Mouse (Mus musculus) megakaryocyte progenitor cell, adult 5-6 weeks (primary cell): ENCODE results near the gene Ophn1. TPM values are rescaled to one million over a fixed set of nuclear protein-coding genes. Genes with fewer than 3 reads are reported as not detected.

ENCODE experiments used
- ATAC-seq: replicated peaks from 2 replicates; pipeline ENCODE4 v1.8.0; 2016; ENCODE audit warnings: mild to moderate bottlenecking, moderate TSS enrichment, inconsistent platforms; ENCODE audit not compliant: poor library complexity
- total RNA-seq, 2 experiments: library from RNA; stranded (forward) in 1 of 2; stranded (reverse) in 1 of 2; fragments of 157-497, 149-512 nt in 1 of 2; fragments of 200-1000 nt in 1 of 2; gene quantifications; 2 replicates each; pipeline versions ENCODE4 v1.2.3 to v1.2.4; 2015 to 2017

Gene Ophn1
- 0.81 and 0.89 TPM in 2 replicates for total RNA-seq (2015)
- total RNA-seq (2017), result 1.8 and 2.8 TPM in 2 replicates

DNA sequence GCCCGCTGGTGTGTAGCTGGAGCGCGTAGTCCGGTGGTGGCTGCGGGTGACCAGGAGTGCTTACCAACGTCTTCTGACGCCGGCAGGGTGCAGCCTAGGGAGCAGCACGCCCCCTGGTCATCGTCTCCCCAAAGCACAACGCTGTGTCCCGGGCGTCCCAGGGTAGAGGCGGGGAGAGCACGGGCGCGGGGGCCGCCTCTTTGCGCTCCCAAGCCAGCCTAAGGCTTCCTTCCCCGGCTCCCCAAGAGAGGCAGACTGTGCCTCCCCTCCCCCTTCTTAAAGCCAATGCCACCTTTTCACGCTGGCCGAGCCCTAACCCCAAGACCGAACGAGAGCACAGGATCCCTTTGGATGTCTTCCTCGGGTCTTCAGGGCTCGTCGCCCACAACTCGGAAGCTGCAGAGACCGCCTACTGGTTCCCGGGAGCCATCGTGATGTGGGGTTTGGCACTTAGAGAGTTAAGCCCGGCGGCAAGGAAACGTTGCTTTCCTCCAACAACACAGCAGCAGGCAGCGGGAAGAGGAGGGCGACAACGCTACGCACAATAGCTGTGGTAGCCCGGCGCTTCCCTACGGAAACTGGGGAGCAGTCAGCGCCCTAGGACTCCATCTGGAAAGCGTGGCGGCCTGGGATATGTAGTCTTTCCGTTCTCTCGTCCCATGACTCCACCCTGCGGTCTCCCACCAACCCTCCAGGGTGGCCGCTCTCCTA, at the start of gene Ophn1:
Gene Ophn1 (minus strand): TSS at position 620 of the 711 bp plus-strand sequence.
- ATAC-seq, result peak; percentile 90

DNA sequence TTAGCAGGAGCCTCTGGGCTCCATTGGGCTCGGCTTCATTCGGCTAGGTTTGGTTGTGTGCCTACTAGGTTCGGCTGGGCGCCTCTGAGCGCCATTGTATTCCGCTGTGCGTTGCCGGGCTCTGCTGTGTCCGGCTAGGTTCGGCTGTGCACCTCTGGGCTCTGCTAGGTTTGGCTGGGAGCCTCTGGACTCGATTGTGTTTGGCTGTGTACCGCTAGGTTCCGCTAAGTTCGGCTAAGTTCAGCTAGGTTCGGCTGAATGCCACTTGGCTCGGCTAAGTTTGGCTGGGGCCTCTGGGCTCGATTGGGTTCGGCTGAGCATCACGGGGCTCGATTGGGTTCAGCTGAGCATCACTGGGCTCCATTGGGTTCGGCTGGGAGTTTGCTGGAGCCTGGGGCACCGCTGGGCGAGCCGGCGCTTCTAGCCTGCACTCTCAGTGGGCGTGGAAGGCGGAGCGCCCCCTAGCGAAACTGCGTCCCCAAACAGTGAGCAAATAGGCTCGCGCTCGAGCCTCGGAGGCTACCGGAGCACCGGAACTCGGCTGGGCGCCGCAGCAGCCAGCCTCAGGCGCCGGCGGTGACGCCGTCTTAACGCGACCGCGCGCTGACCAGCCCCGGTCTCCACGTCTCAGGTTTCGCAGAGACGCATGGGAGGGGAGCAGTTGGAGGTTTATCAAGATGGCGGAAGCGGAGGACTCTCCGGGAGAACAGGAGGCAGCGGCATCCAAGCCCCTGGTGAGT, 46.9 kb upstream of the Ophn1 start:
- peak; percentile 71 for ATAC-seq

DNA sequence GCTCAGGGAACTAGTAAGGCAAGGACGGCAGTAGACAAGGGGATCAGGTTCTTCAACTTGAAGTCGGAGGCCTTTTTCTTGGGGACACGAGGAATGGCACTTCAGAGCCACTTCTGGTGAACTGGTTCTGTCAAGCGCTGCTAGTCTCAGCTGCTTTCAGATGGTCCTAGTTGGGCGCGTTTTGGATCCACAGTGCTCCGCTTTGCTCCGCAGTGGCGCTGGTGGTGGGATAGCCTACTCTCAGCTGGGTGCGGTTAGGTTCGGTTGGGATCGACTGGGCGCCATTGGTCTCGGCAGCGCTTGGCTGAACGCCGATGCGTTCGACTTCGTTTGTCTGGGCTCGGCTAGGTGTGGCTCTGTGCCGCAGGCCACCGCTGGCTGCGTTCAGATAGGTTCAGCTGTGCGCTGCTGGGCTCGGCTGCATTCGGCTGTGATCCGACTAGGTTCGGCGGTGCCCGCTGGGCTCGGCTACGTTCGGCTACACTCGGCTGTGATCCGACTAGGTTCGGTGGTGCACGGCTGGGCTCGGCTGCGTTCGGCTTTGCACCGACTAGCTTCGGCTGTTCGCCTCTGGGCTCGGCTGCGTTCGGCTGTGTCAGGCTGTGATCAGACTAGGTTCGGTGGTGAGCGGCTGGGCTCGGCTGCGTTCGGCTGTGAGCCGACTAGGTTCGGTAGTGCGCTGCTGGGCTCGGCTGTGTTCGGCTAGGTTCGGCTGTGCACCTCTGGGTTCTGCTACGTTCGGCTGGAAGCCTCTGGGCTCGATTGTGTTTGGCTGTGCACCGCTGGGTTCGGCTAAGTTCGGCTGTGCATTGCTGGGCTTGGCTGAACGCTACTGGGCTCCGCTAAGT, 46.1 kb upstream of the Ophn1 start:
- peak; percentile 80 for ATAC-seq

DNA sequence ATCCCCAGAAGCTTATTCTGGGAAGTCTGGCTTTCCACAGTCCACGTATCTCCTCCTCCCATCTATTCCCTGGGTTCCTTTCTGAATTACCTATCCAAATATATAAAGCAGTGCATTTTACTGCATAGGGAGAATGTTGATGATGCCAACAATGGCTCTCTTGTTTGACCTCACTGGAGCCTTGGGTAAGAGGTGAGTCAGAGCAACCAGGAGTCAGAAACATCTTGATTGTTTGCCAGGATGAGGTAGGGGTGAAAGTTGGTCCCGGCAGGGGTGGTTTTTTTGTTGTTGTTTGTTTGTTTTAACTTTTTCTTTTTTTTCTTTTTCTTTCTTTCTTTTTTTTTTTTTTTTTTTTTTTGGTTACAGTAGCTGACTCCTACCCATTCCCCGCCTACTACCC, 45.3 kb upstream of the Ophn1 start, which contains the start of gene Yipf6:
Gene Yipf6 (plus strand): TSS at position 216 of the 400 bp plus-strand sequence.
- ATAC-seq, result no peak

DNA sequence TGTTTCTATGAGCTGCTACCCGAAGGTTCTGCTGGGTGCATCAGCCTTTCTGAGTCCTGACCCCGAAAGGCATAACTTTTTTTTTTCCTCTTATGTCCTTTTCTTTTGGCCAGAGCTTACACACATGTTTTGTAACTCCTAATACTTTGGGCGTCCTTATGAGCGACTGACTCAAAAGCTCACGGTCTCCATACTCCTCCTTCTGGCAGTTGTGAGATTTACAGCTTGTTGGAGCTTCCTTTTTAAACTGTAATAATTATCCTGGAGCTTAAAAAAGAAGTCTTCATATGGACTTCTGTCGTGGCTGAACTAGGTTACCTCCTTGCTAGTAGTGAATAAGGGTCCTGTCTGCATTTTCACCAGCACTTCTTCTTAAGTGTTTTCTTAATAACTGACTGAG, 28.6 kb upstream of the Ophn1 start:
- ATAC-seq, result peak; percentile 88

DNA sequence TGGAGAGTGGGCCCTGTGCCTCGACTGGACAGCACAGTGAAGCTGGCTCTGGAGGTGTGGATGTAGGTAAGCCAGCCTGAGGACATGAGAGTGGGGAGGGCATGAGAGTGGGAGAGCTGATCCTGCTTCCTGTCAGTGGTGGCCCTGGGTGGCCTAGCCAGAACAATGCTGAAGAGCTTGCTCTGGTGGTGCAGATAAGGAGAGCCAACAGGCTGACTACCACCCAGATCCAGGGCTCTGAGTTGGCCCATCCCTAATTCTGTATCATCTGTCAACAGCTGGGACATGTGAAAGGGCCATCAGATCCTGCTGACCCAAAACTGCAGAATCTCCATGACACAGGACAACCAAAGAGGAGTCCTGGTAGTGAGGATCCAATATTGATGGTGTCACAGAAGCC, 18.1 kb upstream of the Ophn1 start:
- ATAC-seq, result peak; percentile 84

DNA sequence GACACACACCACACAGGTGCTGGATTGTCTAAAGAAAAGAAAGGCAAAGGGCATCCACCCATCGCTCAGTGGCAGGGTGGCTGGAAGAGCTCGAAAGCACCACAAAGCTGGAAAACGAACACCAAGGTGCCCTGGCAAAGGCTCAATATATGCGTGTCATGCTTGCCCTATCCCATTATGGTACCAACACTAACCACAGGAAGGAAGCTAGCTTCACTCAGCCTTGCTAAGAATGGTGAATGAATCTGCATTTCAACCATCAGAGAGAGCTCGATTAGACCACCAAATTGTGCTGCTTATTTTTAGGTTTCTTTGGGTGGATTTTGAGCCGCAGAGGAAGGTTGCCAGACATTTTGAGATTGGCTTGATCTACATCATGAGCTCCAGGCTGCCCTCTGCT, 13.4 kb upstream of the Ophn1 start:
- peak; percentile 77 for ATAC-seq

DNA sequence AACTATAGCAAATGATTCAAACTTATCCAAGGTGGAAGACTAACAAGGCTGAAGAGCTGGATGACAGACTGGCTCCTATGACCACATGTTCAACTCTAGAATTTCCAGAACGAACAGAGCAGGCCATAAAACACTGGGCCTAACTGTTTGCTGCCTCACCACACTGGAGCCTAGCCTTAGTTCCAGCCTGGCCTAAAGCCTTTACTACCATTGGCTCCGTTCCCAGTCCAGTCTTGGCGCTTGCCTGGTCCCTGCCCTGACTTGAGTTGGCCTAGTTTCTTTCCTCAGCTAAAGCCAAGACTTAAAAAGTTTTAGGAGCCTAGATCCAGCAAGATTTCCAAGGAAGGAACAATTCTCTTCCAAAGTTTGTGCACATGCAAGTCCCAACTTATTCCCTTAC, 7.5 kb upstream of the Ophn1 start:
- no peak for ATAC-seq

DNA sequence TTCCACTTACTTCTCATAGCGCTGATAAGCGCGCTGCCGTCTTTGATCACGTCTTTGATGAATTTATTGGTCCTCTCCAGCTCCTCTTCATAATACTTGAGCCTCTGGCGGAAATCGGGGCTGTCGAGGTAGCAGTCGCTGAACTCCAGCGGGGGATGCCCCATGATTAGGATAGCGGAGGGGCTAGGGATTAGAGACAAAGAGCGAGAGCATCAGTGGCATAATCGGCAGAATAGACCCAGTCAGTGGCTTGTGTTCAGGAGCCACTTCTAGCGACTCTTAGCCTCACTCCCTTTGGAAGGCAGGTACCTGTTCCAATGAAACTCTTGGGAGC, 786 bp downstream of the Ophn1 start:
- ATAC-seq, result no peak

DNA sequence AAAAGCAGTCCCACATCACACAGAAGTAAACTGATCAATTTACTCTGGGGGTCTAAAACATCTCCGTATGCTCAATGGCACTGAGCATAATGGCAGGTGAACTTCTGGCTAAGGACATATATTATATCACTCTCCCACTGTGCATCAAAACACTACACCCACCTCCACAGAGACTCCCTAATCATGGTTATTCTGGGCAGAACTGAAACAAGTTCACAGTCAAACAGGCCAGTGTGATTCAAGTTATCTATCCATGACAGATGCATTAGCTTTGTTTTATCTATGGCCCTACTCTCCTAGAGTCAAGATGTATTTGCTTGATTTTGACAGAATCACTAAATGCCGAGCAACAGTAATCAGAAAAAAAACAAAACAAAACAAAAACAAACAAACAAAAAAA, 8.8 kb downstream of the Ophn1 start:
- ATAC-seq, result no peak

DNA sequence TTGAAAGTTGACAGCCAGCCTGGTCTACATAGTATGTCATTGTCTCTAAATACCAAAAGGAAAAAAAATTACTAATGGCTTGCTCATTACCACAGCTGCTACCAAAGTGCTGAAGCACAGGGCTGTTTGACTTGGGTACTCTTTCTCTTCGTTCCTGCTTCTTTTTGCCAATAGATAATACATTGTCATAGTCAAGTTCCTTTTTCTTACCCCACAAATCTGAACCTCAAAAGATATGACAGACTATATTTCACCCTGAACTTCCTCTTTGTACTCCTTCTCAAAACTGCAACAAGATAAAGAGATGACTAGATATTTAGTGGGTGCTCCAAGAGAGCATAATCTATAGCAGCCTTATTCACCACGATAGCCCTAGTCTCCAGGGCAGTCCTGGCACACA, 9.7 kb downstream of the Ophn1 start:
- peak; percentile 84 for ATAC-seq

DNA sequence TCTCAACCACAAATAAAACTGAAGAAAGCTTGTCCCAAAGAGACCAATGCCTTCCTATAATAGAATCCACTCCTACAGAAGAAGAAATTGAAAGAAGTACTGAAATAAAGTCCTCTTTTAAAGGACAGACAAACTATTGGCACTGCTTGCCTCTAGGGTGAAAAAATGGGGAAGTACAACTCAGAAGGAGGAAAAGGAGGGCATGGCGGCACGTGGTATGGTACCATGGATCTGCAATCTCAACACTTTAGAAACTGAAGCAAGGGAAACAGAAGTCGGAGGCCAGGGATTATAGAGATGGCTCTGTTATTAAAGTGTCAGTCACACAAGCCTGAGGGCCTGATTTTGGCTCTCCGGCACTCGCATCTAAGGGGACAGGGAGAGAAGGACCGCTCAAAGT, 10.5 kb downstream of the Ophn1 start:
- peak; percentile 85 for ATAC-seq

DNA sequence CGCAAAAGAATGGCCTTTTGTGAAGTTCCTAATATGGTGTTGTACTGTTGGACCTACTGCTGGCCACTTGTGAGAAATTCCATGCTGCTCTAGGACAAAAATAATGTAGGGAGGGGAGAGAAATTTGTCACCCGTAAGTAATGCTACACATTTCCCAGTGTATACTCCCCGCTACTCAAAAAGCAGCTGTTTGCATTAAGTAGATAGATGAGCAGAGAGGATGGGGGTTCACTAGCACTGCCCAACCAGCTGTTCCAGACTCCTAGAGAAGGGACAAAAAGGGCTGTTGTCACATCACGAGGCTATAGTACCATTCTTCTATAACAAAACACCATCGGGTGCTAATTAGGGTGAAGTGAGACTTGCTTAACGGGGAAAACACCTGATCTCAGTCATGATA, 15.7 kb downstream of the Ophn1 start:
- no peak for ATAC-seq

DNA sequence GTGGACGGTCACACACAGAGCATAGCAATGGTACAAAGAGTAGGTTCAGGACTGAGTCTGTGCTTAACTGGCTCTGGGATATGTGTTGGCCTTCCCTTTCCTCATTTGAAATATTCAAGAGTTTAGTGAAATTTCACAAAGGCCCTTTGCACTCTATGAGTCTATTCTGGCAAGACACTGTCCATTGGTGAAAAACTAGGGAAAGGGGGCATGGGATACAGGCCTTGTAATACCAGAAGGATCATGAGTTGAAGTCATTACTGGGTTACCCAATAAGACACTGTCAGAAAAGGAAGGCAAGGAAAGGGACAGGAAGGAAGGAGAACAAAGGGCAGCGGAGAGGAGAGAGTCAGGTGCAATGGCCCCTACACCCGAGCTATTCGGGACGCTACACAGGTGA, 16.7 kb downstream of the Ophn1 start:
- no peak for ATAC-seq

DNA sequence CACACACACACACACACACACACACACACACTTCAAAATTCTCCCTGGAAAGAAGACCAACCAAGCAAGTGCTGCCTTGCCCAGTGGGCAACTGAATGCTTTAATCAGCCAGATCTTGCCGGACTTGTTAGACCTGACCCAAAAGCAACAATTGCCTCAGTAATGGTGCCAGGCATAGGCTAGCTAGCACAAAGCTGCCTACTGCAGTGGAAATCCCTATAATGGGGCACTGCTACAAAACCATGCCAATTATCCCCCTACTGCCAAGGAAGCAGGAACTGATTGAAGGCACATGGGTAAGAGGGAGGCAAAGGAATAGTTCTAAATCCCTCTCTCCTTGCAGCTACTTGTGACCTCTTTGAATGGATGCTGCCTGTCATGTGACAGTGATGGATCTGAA, 18.8 kb downstream of the Ophn1 start:
- ATAC-seq, result no peak

DNA sequence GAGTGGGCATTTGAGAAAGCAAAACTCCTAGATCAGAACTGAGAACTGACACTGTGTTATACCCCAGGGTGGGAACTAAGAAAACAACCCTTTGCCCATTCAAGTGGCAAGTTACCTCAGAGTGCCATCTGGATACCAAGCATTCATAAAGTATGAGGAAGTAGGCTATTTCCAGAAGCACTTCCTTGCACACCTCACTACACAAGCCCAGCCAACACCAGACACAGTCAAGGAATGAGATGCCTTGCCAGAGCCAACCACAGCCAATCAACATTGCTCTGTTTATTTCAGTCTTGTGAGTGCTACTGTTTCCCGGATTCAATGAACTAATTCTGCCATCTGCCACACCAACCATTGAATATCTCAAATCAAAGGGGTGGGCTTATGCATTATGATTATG, 20.3 kb downstream of the Ophn1 start:
- ATAC-seq, result peak; percentile 47; the same call in 1 of the 2 replicates

DNA sequence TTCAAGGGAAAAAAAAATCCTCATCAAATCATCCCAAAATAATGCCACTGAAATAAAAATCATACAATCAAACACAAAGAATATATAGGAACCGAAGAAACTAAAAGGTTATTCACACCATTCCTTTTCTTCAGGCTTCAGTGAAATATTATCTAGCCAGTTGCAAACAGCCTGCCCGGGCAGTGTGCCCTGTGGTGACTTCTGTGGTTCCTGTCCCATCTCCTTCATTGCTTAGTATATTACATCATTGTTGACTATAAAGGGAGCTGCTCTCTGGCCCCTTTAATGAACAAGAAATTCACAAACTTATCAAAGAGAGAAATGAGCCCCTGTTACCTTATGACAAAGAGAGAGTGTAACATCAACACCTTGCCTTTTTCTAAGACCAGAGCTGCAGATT, 21.1 kb downstream of the Ophn1 start:
- peak; percentile 75 for ATAC-seq

DNA sequence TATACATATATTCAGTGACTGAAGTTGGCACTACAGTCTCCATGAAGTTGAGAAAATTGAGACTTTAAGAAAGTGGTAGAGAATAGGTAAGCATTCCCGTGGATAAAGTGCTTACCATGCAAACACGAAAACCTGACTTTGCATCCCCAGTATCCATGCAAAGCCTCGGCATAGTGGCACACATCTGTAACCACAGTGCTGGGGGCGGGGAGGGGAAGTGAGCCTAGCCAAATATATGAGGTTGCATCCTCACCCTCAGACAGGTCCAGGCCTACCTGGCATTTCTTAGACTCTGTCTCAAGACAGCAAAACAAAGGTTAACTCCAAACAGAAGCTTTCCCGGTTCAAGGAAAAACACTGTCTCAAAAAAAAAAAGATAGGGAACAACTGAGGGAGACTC, 21.7 kb downstream of the Ophn1 start:
- ATAC-seq, result peak; percentile 75

DNA sequence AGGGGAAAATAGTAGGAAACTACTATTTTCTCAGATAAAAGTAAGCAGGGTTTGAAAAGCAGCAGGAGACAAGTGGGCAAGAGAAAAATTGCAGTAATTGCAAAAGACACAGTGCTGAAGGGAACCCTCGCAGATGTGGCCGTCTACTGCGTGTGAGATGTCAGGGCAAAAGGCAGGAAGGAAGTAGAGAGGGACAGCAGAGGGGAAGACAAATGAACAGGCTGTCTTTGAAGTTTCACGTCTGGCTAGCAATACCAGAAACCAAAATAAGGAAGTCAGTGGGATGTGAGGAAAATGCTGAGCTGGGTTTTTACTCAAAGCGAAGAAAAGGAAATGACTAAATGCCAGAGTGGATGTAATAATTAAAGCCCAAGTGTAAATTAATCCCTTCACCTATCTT, 30.7 kb downstream of the Ophn1 start:
- ATAC-seq, result peak; percentile 99

DNA sequence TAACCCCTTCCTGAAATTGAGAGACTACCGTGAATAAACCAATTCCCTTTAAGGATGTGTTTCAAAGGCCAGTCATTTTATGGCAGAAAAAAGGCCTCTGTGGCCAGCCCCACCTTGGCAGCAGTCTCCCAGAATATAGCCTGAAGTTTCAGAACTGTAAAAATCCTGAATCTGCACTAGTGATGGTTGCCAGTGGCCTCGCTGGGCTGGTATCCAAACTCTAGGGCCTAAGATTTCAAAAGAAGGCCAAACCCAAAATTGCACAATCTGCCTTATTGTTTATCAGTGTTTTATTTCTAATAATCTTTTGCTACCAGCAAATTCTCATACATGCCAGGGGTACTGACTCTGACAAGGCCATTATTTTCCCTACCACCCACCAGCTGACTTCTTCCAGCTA, 34.8 kb downstream of the Ophn1 start:
- ATAC-seq, result no peak

DNA sequence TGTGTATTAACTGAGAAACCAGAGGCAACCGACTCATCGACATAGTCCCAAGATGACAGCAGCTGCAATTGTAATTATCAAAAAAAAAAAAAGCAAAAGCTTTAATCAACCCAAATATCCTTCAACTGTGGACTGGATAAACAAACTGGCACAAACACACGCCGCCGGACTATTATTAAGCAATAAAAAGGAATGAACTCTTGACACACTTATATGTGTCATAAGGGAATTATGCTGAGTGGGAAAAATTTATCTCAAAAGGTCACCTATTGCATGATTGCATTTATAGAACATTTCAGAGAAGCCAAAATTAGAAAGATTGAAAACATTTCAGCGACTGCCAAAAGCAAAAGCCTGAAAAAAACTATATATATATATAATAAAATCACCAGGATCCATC, 40.0 kb downstream of the Ophn1 start:
- no peak for ATAC-seq

DNA sequence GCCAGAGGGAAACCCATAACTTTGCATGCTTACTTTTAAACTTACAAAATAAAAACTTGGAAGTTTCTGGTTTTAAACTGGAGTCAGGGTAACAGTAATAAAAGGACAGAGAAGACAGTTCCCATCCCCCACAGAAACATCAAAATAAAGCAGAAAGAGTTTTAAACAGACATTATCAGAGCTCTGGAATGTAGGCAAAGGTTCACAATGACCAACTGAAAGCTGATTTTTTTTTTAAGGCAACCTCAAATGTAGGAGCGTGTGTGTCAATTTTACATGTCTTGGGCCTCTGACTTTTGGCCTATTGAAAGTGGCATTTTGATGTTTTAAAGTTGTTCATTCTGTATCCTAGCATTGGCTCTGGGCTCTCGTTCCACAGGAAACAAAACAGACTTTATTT, 49.2 kb downstream of the Ophn1 start:
- ATAC-seq, result no peak
